Mouse (Mus musculus) midbrain, embryonic 11.5 days (tissue): ENCODE measurements around the gene Acsf3. TPM values are rescaled to one million over a fixed set of nuclear protein-coding genes. Genes with fewer than 3 reads are reported as not detected.

Experiments used
- ATAC-seq: fragments of 200-750 bp; cut with Nextera tagmentation; 2 replicates; pipeline ENCODE4 v1.8.0; 2017; ENCODE audit warnings: moderate TSS enrichment, moderate library complexity; ENCODE audit not compliant: low FRiP score
- DNase-seq: peaks from one replicate; pipeline ENCODE4 v3.0.0; 2015; ENCODE audit warnings: low spot score; ENCODE audit errors: missing footprints
- H3K27ac ChIP-seq: fragments of 300-500 bp; sonication (generic); 2 replicates; pipeline ENCODE4 v1.5.1; 2014; ENCODE audit warnings: low read depth, low read length
- H3K27me3 ChIP-seq: fragments of 300-500 bp; sonication (generic); 2 replicates; pipeline ENCODE4 v1.6.1; 2014; ENCODE audit warnings: mild to moderate bottlenecking, low read length, moderate library complexity, mixed read lengths; ENCODE audit not compliant: control insufficient read depth, insufficient read depth
- H3K36me3 ChIP-seq: fragments of 300-500 bp; sonication (generic); 2 replicates; pipeline ENCODE4 v1.6.1; 2014; ENCODE audit warnings: mild to moderate bottlenecking, low read length, moderate library complexity, mixed read lengths; ENCODE audit not compliant: control insufficient read depth, insufficient read depth
- H3K4me1 ChIP-seq: fragments of 300-500 bp; sonication (generic); 2 replicates; pipeline ENCODE4 v1.6.1; 2014; ENCODE audit warnings: low read length; ENCODE audit not compliant: control insufficient read depth, insufficient read depth
- H3K4me2 ChIP-seq: fragments of 300-500 bp; sonication (generic); 2 replicates; pipeline ENCODE4 v1.6.1; 2014; ENCODE audit warnings: mild to moderate bottlenecking, moderate library complexity
- H3K4me3 ChIP-seq: fragments of 300-500 bp; sonication (generic); 2 replicates; pipeline ENCODE4 v1.5.1; 2014; ENCODE audit warnings: low read depth, low read length
- H3K9ac ChIP-seq: fragments of 300-500 bp; sonication (generic); 2 replicates; pipeline ENCODE4 v1.6.1; 2014; ENCODE audit warnings: low read length
- H3K9me3 ChIP-seq: fragments of 300-500 bp; sonication (generic); 2 replicates; pipeline ENCODE4 v1.6.1; 2016; ENCODE audit warnings: low read length; ENCODE audit not compliant: control insufficient read depth
- WGBS: fragments of 180-500 bp; shearing (Covaris S2); extraction: QIAGEN DNeasy Blood & Tissue Kit; methylation state at CpG from one replicate; pipeline ENCODE4 v1.1.7; 2014; 5-methylcytosine and 5-hydroxymethylcytosine counted together
- polyA plus RNA-seq: library from polyadenylated mRNA; unstranded; fragments of >200 nt; fragmentation: Nextera tagmentation; extraction: Ambion mirVana; gene quantifications from 2 replicates; pipeline ENCODE4 v1.2.1, GENCODE M21; 2014

Gene Acsf3
- polyA plus RNA-seq, 1 experiment from 2014 or later: 14.9 TPM

- DNase-seq (no peak), ATAC-seq (no peak)
- Histone ChIP-seq H3K4me1 (no peaks in the 10 kb centered on the region), H3K4me2 (no peak overlapping the region), H3K27me3 (no peaks in the 10 kb centered on the region), H3K9ac (no peak overlapping the region), H3K27ac (no peak overlapping the region), H3K36me3 (no peaks in the 10 kb centered on the region), H3K4me3 (no peak overlapping the region), H3K9me3 (no peaks in the 10 kb centered on the region)
- WGBS: 86% methylated on average over 18 of the region's 18 CpGs
Measured at GRCm38 (mm10) chr8:122793375-122794174, 18.3 kb downstream of the Acsf3 start.

GRCm38 (mm10) chr8:122794175-122794454 is 18.8 kb downstream of the Acsf3 start:
- 87% methylated on average over 5 of the region's 5 CpGs for WGBS
- no peak overlapping the region for H3K9ac ChIP-seq
- no peaks in the 10 kb centered on the region for H3K9me3 ChIP-seq
- H3K4me1 ChIP-seq: no peaks in the 10 kb centered on the region
- no peak overlapping the region for H3K4me2 ChIP-seq
- no peak for ATAC-seq
- no peaks in the 10 kb centered on the region for H3K36me3 ChIP-seq
- H3K4me3 ChIP-seq: no peak overlapping the region
- H3K27ac ChIP-seq: no peak overlapping the region
- DNase-seq: no peak
- H3K27me3 ChIP-seq: no peaks in the 10 kb centered on the region

GRCm38 (mm10) chr8:122803906-122804761 is 28.8 kb downstream of the Acsf3 start:
- Histone ChIP-seq H3K4me1 (peaks cover 26% of the 10 kb centered on the region), H3K9ac (peak overlapping the region; percentile 2; the same call in 1 of the 2 replicates), H3K36me3 (no peaks in the 10 kb centered on the region), H3K27ac (peak overlapping the region; percentile 81), H3K27me3 (no peaks in the 10 kb centered on the region), H3K4me2 (no peak overlapping the region; the same call in 1 of the 2 replicates), H3K9me3 (no peaks in the 10 kb centered on the region), H3K4me3 (no peak overlapping the region)
- DNase-seq (peak; percentile 84), ATAC-seq (peak; percentile 84)
- 10% methylated on average over 15 of the region's 15 CpGs for WGBS

GRCm38 (mm10) chr8:122805349-122805748 is 30.1 kb downstream of the Acsf3 start:
- H3K36me3 ChIP-seq: no peaks in the 10 kb centered on the region
- no peak overlapping the region for H3K9ac ChIP-seq
- H3K27ac ChIP-seq: no peak overlapping the region
- H3K9me3 ChIP-seq: no peaks in the 10 kb centered on the region
- peaks cover 26% of the 10 kb centered on the region for H3K4me1 ChIP-seq
- no peak overlapping the region for H3K4me2 ChIP-seq
- WGBS: 44% methylated on average over 3 of the region's 3 CpGs
- ATAC-seq (no peak), DNase-seq (no peak)
- no peaks in the 10 kb centered on the region for H3K27me3 ChIP-seq
- H3K4me3 ChIP-seq: no peak overlapping the region

- no peak overlapping the region for H3K4me3 ChIP-seq
- H3K27ac ChIP-seq: peak overlapping the region; percentile 36; the same call in 1 of the 2 replicates
- 74% methylated on average over 7 of the region's 7 CpGs for WGBS
- peaks cover 26% of the 10 kb centered on the region for H3K4me1 ChIP-seq
- no peaks in the 10 kb centered on the region for H3K27me3 ChIP-seq
- no peak overlapping the region for H3K4me2 ChIP-seq
- no peaks in the 10 kb centered on the region for H3K9me3 ChIP-seq
- DNase-seq: peak; percentile 49
- 0 out of 2 replicates have a peak overlapping the region, but pooled peaks have one; percentile 10 for H3K9ac ChIP-seq
- H3K36me3 ChIP-seq: no peaks in the 10 kb centered on the region
- no peak for ATAC-seq
Measured at GRCm38 (mm10) chr8:122806956-122807538, 31.8 kb downstream of the Acsf3 start.

GRCm38 (mm10) chr8:122807907-122808306 is 32.6 kb downstream of the Acsf3 start:
- H3K4me3 ChIP-seq: no peak overlapping the region
- WGBS: 95% methylated on average over 4 of the region's 4 CpGs
- H3K9ac ChIP-seq: no peak overlapping the region
- DNase-seq (peak; percentile 21), ATAC-seq (no peak)
- peaks cover 24% of the 10 kb centered on the region for H3K4me1 ChIP-seq
- H3K36me3 ChIP-seq: no peaks in the 10 kb centered on the region; the same call in 1 of the 2 replicates
- no peaks in the 10 kb centered on the region for H3K27me3 ChIP-seq
- no peaks in the 10 kb centered on the region for H3K9me3 ChIP-seq
- no peak overlapping the region for H3K27ac ChIP-seq
- no peak overlapping the region for H3K4me2 ChIP-seq

GRCm38 (mm10) chr8:122810376-122810775 is 35.1 kb downstream of the Acsf3 start:
- Histone ChIP-seq H3K9me3 (no peaks in the 10 kb centered on the region), H3K9ac (no peak overlapping the region), H3K4me3 (no peak overlapping the region), H3K27me3 (no peaks in the 10 kb centered on the region), H3K27ac (no peak overlapping the region), H3K4me2 (no peak overlapping the region), H3K4me1 (peaks cover 9% of the 10 kb centered on the region), H3K36me3 (no peaks in the 10 kb centered on the region; the same call in 1 of the 2 replicates)
- DNase-seq (no peak), ATAC-seq (no peak)
- WGBS: 86% methylated on average over 8 of the region's 8 CpGs

- Histone ChIP-seq H3K36me3 (no peaks in the 10 kb centered on the region; the same call in 1 of the 2 replicates), H3K4me1 (peaks cover 2% of the 10 kb centered on the region; the same call in 1 of the 2 replicates), H3K9ac (no peak overlapping the region), H3K27ac (no peak overlapping the region), H3K4me2 (no peak overlapping the region), H3K9me3 (no peaks in the 10 kb centered on the region), H3K4me3 (no peak overlapping the region), H3K27me3 (no peaks in the 10 kb centered on the region)
- WGBS: 92% methylated on average over 16 of the region's 16 CpGs
- DNase-seq: no peak
- no peak for ATAC-seq
Measured at GRCm38 (mm10) chr8:122811870-122812494, 36.7 kb downstream of the Acsf3 start.
